Mouse (Mus musculus): ENCODE results near the gene Zfand2b. TPM values are rescaled to one million over a fixed set of nuclear protein-coding genes. Genes with fewer than 3 reads are reported as not detected.
A peak's percentile ranks its signal among the peaks of the same experiment; 100 is the strongest.

Zfand2b gene
- total RNA-seq, 2 experiments from 2014 or later, result 20.2 to 24.7 TPM

GRCm38 (mm10) chr1:75159540-75160255, 8.7 kb upstream of the Zfand2b start:
- peak; percentile 80 for ATAC-seq (replicated peaks; ENCODE audit: poor library complexity)

- no peak for ATAC-seq (replicated peaks; ENCODE audit: poor library complexity)
These were observed 8.2 kb upstream of the Zfand2b start for GRCm38 (mm10) chr1:75160256-75160617.

- ATAC-seq (replicated peaks; ENCODE audit: poor library complexity), result no peak; the same call in 1 of the 2 replicates
These were observed 364 bp upstream of the Zfand2b start for GRCm38 (mm10) chr1:75168093-75168471.

GRCm38 (mm10) chr1:75179334-75180104, 11.1 kb downstream of the Zfand2b start:
- ATAC-seq (replicated peaks; ENCODE audit: poor library complexity), result peak; percentile 71

GRCm38 (mm10) chr1:75180105-75180590, 11.7 kb downstream of the Zfand2b start, which contains the start of gene Abcb6:
Abcb6 (minus strand) TSS chr1:75180392.
- peak; percentile 85 for ATAC-seq (replicated peaks; ENCODE audit: poor library complexity)

- ATAC-seq (replicated peaks; ENCODE audit: poor library complexity), result no peak
These were observed 12.3 kb downstream of the Zfand2b start for GRCm38 (mm10) chr1:75180741-75181140.

- no peak for ATAC-seq (replicated peaks; ENCODE audit: poor library complexity)
These were observed 13.0 kb downstream of the Zfand2b start for GRCm38 (mm10) chr1:75181377-75181870.

- no peak for ATAC-seq (replicated peaks; ENCODE audit: poor library complexity)
These were observed 13.7 kb downstream of the Zfand2b start for GRCm38 (mm10) chr1:75182160-75182559.

GRCm38 (mm10) chr1:75185495-75185894, 17.0 kb downstream of the Zfand2b start:
- ATAC-seq (replicated peaks; ENCODE audit: poor library complexity), result no peak

- no peak for ATAC-seq (replicated peaks; ENCODE audit: poor library complexity)
These were observed 18.7 kb downstream of the Zfand2b start for GRCm38 (mm10) chr1:75187126-75187525.

- ATAC-seq (replicated peaks; ENCODE audit: poor library complexity), result peak; percentile 64
These were observed 19.6 kb downstream of the Zfand2b start for GRCm38 (mm10) chr1:75187914-75188483.

- ATAC-seq (replicated peaks; ENCODE audit: poor library complexity), result 0 out of 2 replicates have a peak, but pooled peaks have one; percentile 5
These were observed 22.1 kb downstream of the Zfand2b start for GRCm38 (mm10) chr1:75190577-75190976.

- ATAC-seq (replicated peaks; ENCODE audit: poor library complexity), result no peak
These were observed 22.8 kb downstream of the Zfand2b start for GRCm38 (mm10) chr1:75191258-75191621.

- peak; percentile 85 for ATAC-seq (replicated peaks; ENCODE audit: poor library complexity)
These were observed 23.4 kb downstream of the Zfand2b start, which contains the start of the genes Ankzf1 and Atg9a for GRCm38 (mm10) chr1:75191622-75192402. Ankzf1 (plus strand) TSS chr1:75192151. Atg9a (minus strand) TSS chr1:75192196.

- ATAC-seq (replicated peaks; ENCODE audit: poor library complexity), result peak; percentile 38
These were observed 24.0 kb downstream of the Zfand2b start for GRCm38 (mm10) chr1:75192452-75192851.

- no peak for ATAC-seq (replicated peaks; ENCODE audit: poor library complexity)
These were observed 32.8 kb downstream of the Zfand2b start for GRCm38 (mm10) chr1:75201236-75201635.

- ATAC-seq (replicated peaks; ENCODE audit: poor library complexity), result peak; percentile 32
These were observed 40.7 kb downstream of the Zfand2b start for GRCm38 (mm10) chr1:75208967-75209678.

GRCm38 (mm10) chr1:75210136-75211087, 42.0 kb downstream of the Zfand2b start, which contains the start of the genes Glb1l and Stk16:
Glb1l (minus strand) TSS chr1:75210813.
Stk16 (plus strand) TSS chr1:75210838.
- ATAC-seq (replicated peaks; ENCODE audit: poor library complexity), result peak; percentile 75

Data from megakaryocyte progenitor cell, adult 5-6 weeks (primary cell).